Mouse (Mus musculus) midbrain, embryonic 12.5 days (tissue): ENCODE measurements around the gene Olfr466. TPM values are rescaled to one million over a fixed set of nuclear protein-coding genes. Genes with fewer than 3 reads are reported as not detected.

Experiments
- ATAC-seq: fragments of 200-750 bp; cut with Nextera tagmentation; 2 replicates; pipeline ENCODE4 v1.8.0; 2017; ENCODE audit warnings: low read depth, moderate TSS enrichment, moderate library complexity; ENCODE audit not compliant: low FRiP score
- H3K27ac ChIP-seq: fragments of 300-500 bp; sonication (generic); replicated peaks from 2 replicates; pipeline ENCODE4 v1.5.1; 2016; ENCODE audit warnings: mild to moderate bottlenecking
- H3K27me3 ChIP-seq: fragments of 300-500 bp; sonication (generic); 2 replicates; pipeline ENCODE4 v1.6.1; 2016; ENCODE audit warnings: mild to moderate bottlenecking
- H3K36me3 ChIP-seq: fragments of 300-500 bp; sonication (generic); 2 replicates; pipeline ENCODE4 v1.6.1; 2016
- H3K4me1 ChIP-seq: fragments of 300-500 bp; sonication (generic); 2 replicates; pipeline ENCODE4 v1.6.1; 2016
- H3K4me2 ChIP-seq: fragments of 300-500 bp; sonication (generic); replicated peaks from 2 replicates; pipeline ENCODE4 v1.6.1; 2016; ENCODE audit warnings: mild to moderate bottlenecking, moderate library complexity
- H3K4me3 ChIP-seq: fragments of 300-500 bp; sonication (generic); 2 replicates; pipeline ENCODE4 v1.5.1; 2016; ENCODE audit warnings: mild to moderate bottlenecking
- H3K9ac ChIP-seq: fragments of 300-500 bp; sonication (generic); replicated peaks from 2 replicates; pipeline ENCODE4 v1.6.1; 2016; ENCODE audit warnings: mild to moderate bottlenecking, moderate library complexity
- H3K9me3 ChIP-seq: fragments of 300-500 bp; sonication (generic); 2 replicates; pipeline ENCODE4 v1.6.1; 2016; ENCODE audit warnings: mild to moderate bottlenecking
- WGBS: fragments of 180-500 bp; shearing (Covaris S2); methylation state at CpG from one replicate; pipeline ENCODE4 v1.1.7; 2016; 5-methylcytosine and 5-hydroxymethylcytosine counted together
- polyA plus RNA-seq: library from polyadenylated mRNA; unstranded; fragments of >200 nt; fragmentation: Nextera tagmentation; extraction: Ambion mirVana; gene quantifications from 2 replicates; pipeline ENCODE4 v1.2.1, GENCODE M21; 2016

Olfr466 gene
- polyA plus RNA-seq, 1 experiment from 2014 or later, result not detected

GRCm38 (mm10) chr13:65175734-65176471 is 25.9 kb downstream of the Olfr466 start:
- Histone ChIP-seq H3K4me2 (peak overlapping the region; percentile 50), H3K4me1 (peaks cover 4% of the 10 kb centered on the region), H3K9me3 (no peaks in the 10 kb centered on the region), H3K9ac (peak overlapping the region; percentile 32; the same call in 1 of the 2 replicates), H3K27ac (no peak overlapping the region), H3K27me3 (no peaks in the 10 kb centered on the region), H3K36me3 (no peaks in the 10 kb centered on the region), H3K4me3 (peak overlapping the region; percentile 31)
- 23% methylated on average over 46 of the region's 46 CpGs for WGBS
- ATAC-seq, result peak; percentile 73

GRCm38 (mm10) chr13:65176472-65177091 is 26.5 kb downstream of the Olfr466 start:
- Histone ChIP-seq H3K4me3 (no peak overlapping the region), H3K27me3 (no peaks in the 10 kb centered on the region), H3K9ac (no peak overlapping the region), H3K27ac (no peak overlapping the region), H3K4me1 (peaks cover 4% of the 10 kb centered on the region), H3K36me3 (no peaks in the 10 kb centered on the region), H3K4me2 (no peak overlapping the region), H3K9me3 (no peaks in the 10 kb centered on the region)
- ATAC-seq, result peak; percentile 54
- WGBS, result 66% methylated on average over 15 of the region's 15 CpGs

- Histone ChIP-seq H3K4me3 (no peak overlapping the region), H3K27ac (no peak overlapping the region), H3K9me3 (peaks cover 3% of the 10 kb centered on the region; the same call in 1 of the 2 replicates), H3K4me1 (no peaks in the 10 kb centered on the region), H3K4me2 (no peak overlapping the region), H3K27me3 (no peaks in the 10 kb centered on the region), H3K36me3 (no peaks in the 10 kb centered on the region), H3K9ac (no peak overlapping the region)
- no peak for ATAC-seq
- WGBS, result 70% methylated on average over 1 of the region's 1 CpGs
Measured at GRCm38 (mm10) chr13:65200667-65201066, 50.6 kb downstream of the Olfr466 start.

Other genes starting within 250 kb of the Olfr466 start
- 0.08 and 0.10 TPM in 2 replicates for gene Cntnap3, start 246.3 kb upstream of the Olfr466 start, polyA plus RNA-seq
- gene Spata31, start 232.8 kb upstream of the Olfr466 start, polyA plus RNA-seq, result not detected in 2 replicates
- gene Spata31d1c, start 117.2 kb upstream of the Olfr466 start, polyA plus RNA-seq, result not detected in 2 replicates
- gene Prss47, start 97.5 kb upstream of the Olfr466 start, polyA plus RNA-seq, result not detected in 2 replicates
- 40.5 and 41.0 TPM in 2 replicates for gene Mfsd14b, start 37.3 kb upstream of the Olfr466 start, polyA plus RNA-seq
- not detected in 2 replicates for gene Olfr465-ps1, start 12.2 kb upstream of the Olfr466 start, polyA plus RNA-seq
- gene Nlrp4f, start 55.7 kb downstream of the Olfr466 start, polyA plus RNA-seq, result 0.69 TPM in 1 of 2 replicates, not detected in the other
- gene Gm10775, start 109.3 kb downstream of the Olfr466 start, polyA plus RNA-seq, result not detected in 2 replicates
- 23.3 and 26.8 TPM in 2 replicates for gene Zfp369, start 128.6 kb downstream of the Olfr466 start, polyA plus RNA-seq